Mouse (Mus musculus) liver, embryonic 12.5 days (tissue): ENCODE results near the gene Prkch. TPM values are rescaled to one million over a fixed set of nuclear protein-coding genes. Genes with fewer than 3 reads are reported as not detected.
"Not testable (repeated sequence)": the region's sequence is repeated elsewhere in the genome, so short reads cannot be mapped to it uniquely, and the experiment has no call there.

Source experiments
- ATAC-seq: fragments of 200-750 bp; cut with Nextera tagmentation; 2 replicates; pipeline ENCODE4 v1.8.0; 2017; ENCODE audit warnings: moderate number of reproducible peaks, mild to moderate bottlenecking, moderate library complexity
- H3K27ac ChIP-seq: fragments of 300-500 bp; sonication (generic); 2 replicates; pipeline ENCODE4 v1.5.1; 2016; ENCODE audit warnings: mild to moderate bottlenecking
- H3K27me3 ChIP-seq: fragments of 300-500 bp; sonication (generic); replicated peaks from 2 replicates; pipeline ENCODE4 v1.6.1; 2016; ENCODE audit warnings: mild to moderate bottlenecking, moderate library complexity
- H3K36me3 ChIP-seq: fragments of 300-500 bp; sonication (generic); 2 replicates; pipeline ENCODE4 v1.6.1; 2016; ENCODE audit warnings: mild to moderate bottlenecking, moderate library complexity
- H3K4me1 ChIP-seq: fragments of 300-500 bp; sonication (generic); 2 replicates; pipeline ENCODE4 v1.6.1; 2016
- H3K4me2 ChIP-seq: fragments of 300-500 bp; sonication (generic); 2 replicates; pipeline ENCODE4 v1.6.1; 2016; ENCODE audit warnings: mild to moderate bottlenecking, moderate library complexity
- H3K4me3 ChIP-seq: fragments of 300-500 bp; sonication (generic); 2 replicates; pipeline ENCODE4 v1.5.1; 2016; ENCODE audit warnings: mild to moderate bottlenecking, moderate library complexity
- H3K9ac ChIP-seq: fragments of 300-500 bp; sonication (generic); 2 replicates; pipeline ENCODE4 v1.6.1; 2016; ENCODE audit warnings: mild to moderate bottlenecking, moderate library complexity
- H3K9me3 ChIP-seq: fragments of 300-500 bp; sonication (generic); replicated peaks from 2 replicates; pipeline ENCODE4 v1.6.1; 2016; ENCODE audit warnings: mild to moderate bottlenecking, moderate library complexity
- WGBS: fragments of 180-500 bp; shearing (Covaris S2); methylation state at CpG from one replicate; pipeline ENCODE4 v1.1.7; 2016; ENCODE audit not compliant: insufficient replicate concordance; 5-methylcytosine and 5-hydroxymethylcytosine counted together
- polyA plus RNA-seq: library from polyadenylated mRNA; unstranded; fragments of >200 nt; fragmentation: Nextera tagmentation; extraction: Ambion mirVana; gene quantifications from 2 replicates; pipeline ENCODE4 v1.2.1, GENCODE M21; 2016

Prkch gene
- polyA plus RNA-seq = 4.8 and 5.0 TPM in 2 replicates

DNA sequence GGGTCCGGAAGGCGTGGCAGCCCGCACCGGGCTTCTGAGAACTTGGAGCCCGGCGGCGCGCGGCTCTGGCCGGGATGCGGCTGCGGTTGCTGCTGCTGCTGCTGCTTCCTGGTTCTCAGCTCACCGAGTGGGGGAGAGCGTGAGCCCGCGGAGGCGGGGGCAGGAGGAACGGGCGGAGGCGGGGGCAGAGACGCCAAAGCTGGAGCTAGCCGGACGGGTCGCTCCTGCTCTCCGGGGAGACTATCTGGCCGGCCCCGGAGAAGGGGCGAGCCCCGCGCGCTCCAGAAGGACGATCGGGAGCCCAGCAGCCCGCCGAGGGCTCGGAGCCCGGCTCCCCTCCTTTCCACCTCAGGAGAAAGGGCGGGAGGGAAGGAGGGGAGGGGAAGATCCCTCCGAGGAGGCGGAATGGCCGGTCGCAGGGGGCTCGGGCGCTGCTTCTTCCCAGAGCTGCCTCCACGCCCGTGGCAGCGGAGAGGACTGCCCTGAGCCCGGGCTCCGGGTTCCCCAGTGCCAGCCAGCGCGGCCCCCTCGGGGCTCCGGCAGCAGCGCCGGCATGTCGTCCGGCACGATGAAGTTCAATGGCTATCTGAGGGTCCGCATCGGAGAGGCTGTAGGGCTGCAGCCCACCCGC lies at the start of gene Prkch:
TSS of gene Prkch (plus strand) at position 187 of the 631 bp plus-strand sequence.
- peak within 1 kb of the TSS; percentile 76 for H3K4me2 ChIP-seq
- no peaks in the 10 kb centered on the region for H3K36me3 ChIP-seq
- peak within 1 kb of the TSS; percentile 61 for H3K4me3 ChIP-seq
- ATAC-seq = peak; percentile 62
- H3K27me3 ChIP-seq = peaks cover 48% of the 10 kb centered on the region
- WGBS = under 1% methylated on average over 57 of the region's 61 CpGs
- H3K27ac ChIP-seq = peak within 1 kb of the TSS; percentile 60; the same call in 1 of the 2 replicates
- H3K9ac ChIP-seq = peak within 1 kb of the TSS; percentile 65
- no peaks in the 10 kb centered on the region for H3K9me3 ChIP-seq
- H3K4me1 ChIP-seq = peaks cover 16% of the 10 kb centered on the region

DNA sequence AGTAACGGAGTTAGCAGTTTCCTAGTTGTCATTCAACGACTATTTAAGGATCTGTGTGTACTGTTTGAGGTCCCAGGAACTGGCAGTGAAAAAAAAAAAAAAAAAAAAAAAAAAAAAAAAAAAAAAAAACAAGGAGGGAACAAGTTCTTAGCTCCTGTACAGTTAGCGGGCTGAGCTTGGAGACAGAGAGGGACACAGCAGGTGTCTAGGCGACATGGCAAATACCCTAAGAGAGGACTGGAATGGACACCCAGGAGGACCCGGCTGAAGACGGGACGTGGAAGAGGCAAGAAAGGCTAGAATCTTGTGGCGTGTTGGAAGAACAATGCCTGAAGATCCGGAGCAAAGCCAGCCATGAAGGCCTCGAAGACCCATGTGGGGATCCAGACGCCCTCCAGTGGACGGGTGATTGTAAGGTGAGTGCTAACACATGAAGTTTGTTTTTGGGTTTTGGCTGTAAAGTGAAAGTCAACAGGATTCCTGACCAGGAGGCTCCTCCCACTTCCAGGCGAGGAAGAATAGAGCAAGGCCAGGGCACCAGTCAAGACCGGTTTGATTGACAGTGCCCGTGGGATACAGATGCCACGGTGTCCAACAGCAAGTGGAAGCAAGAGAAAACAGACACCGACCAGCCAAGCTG lies 47.0 kb upstream of the Prkch start:
- Histone ChIP-seq H3K27ac (no peak overlapping the region), H3K27me3 (peaks cover 15% of the 10 kb centered on the region), H3K36me3 (no peaks in the 10 kb centered on the region), H3K9me3 (no peaks in the 10 kb centered on the region), H3K4me2 (peak overlapping the region; percentile 60), H3K4me1 (no peaks in the 10 kb centered on the region; the same call in 1 of the 2 replicates), H3K9ac (no peak overlapping the region), H3K4me3 (peak overlapping the region; percentile 38)
- peak; percentile 61; the same call in 1 of the 2 replicates for ATAC-seq
- 25% methylated on average over 17 of the region's 17 CpGs for WGBS

- H3K9me3 ChIP-seq = not testable (repeated sequence)
- peak overlapping the region; percentile 38 for H3K4me3 ChIP-seq
- ATAC-seq = 0 out of 2 replicates have a peak, but pooled peaks have one; percentile 35
Measured at GRCm38 (mm10) chr12:73538139-73538508, 46.5 kb upstream of the Prkch start.

GRCm38 (mm10) chr12:73539151-73539550 lies 45.4 kb upstream of the Prkch start:
- 33% methylated on average over 2 of the region's 2 CpGs for WGBS
- Histone ChIP-seq H3K4me1 (no peaks in the 10 kb centered on the region; the same call in 1 of the 2 replicates), H3K27me3 (peaks cover 24% of the 10 kb centered on the region), H3K4me3 (no peak overlapping the region), H3K36me3 (no peaks in the 10 kb centered on the region), H3K27ac (no peak overlapping the region), H3K9ac (no peak overlapping the region), H3K4me2 (no peak overlapping the region), H3K9me3 (no peaks in the 10 kb centered on the region)
- no peak for ATAC-seq

More at GRCm38 (mm10) chr12:73538139-73538508, 46.5 kb upstream of the Prkch start:
- Histone ChIP-seq H3K27me3 (peaks cover 19% of the 10 kb centered on the region), H3K4me2 (peak overlapping the region; percentile 60)
- WGBS = 28% methylated on average over 3 of the region's 3 CpGs
- not testable (repeated sequence) for H3K9ac ChIP-seq, H3K36me3 ChIP-seq, H3K27ac ChIP-seq, H3K4me1 ChIP-seq

DNA sequence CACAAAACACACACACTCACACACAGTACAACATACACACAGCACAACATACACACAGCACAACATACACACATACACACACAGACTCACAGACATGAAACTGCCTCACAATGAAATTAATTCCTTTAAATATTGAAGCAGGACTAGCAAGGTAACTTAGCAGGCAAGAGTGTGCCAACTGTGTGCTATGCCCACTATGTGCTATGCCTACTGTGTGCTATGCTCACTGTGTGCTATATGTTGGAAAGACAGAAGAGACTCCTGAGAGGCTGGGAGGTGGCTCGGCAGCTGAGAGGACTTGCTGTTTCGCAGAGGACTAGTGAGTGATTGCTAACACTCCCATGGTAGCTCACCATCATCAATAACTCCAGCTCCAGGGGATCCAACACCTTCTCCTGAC lies 44.2 kb upstream of the Prkch start:
- Histone ChIP-seq H3K4me1 (peaks cover 1% of the 10 kb centered on the region), H3K27ac (no peak overlapping the region), H3K27me3 (peaks cover 36% of the 10 kb centered on the region), H3K9ac (no peak overlapping the region), H3K36me3 (no peaks in the 10 kb centered on the region), H3K4me3 (no peak overlapping the region), H3K9me3 (no peaks in the 10 kb centered on the region), H3K4me2 (no peak overlapping the region)
- no peak for ATAC-seq
- 91% methylated on average over 2 of the region's 2 CpGs for WGBS

GRCm38 (mm10) chr12:73543191-73543590 lies 41.4 kb upstream of the Prkch start:
- Histone ChIP-seq H3K27me3 (peaks cover 64% of the 10 kb centered on the region), H3K4me1 (peaks cover 13% of the 10 kb centered on the region), H3K4me2 (no peak overlapping the region), H3K27ac (no peak overlapping the region), H3K9me3 (no peaks in the 10 kb centered on the region), H3K36me3 (no peaks in the 10 kb centered on the region), H3K9ac (no peak overlapping the region), H3K4me3 (no peak overlapping the region)
- ATAC-seq = no peak
- WGBS = 73% methylated on average over 5 of the region's 5 CpGs

- Histone ChIP-seq H3K27me3 (peaks cover 79% of the 10 kb centered on the region), H3K36me3 (no peaks in the 10 kb centered on the region), H3K4me3 (peak overlapping the region; percentile 46), H3K9ac (no peak overlapping the region), H3K9me3 (no peaks in the 10 kb centered on the region), H3K4me2 (peak overlapping the region; percentile 68), H3K27ac (no peak overlapping the region), H3K4me1 (peaks cover 13% of the 10 kb centered on the region)
- ATAC-seq = no peak
- WGBS = 13% methylated on average over 48 of the region's 48 CpGs
Measured at GRCm38 (mm10) chr12:73544736-73545671, 39.6 kb upstream of the Prkch start.

DNA sequence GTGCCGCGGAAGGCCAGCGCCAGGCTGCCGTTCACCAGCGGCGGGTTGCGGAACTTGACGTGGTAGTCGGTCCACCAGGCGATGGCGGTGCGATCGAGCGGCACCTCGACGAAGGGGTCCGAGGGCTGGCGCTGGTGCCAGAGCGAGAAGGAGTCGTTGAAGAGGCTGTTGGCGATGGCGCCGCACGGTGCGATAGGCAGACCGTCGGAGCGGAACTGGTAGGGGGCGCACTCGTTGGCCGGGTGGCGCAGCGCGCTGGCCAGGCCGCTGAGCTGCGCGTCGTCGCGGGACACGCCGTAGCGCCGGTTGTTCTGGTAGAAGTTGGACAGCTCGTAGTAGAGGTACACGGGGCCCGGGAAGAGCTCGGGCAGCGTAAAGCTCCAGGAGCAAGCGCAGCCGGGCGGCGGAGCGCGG lies 38.9 kb upstream of the Prkch start:
- H3K36me3 ChIP-seq = no peaks in the 10 kb centered on the region
- WGBS = 4% methylated on average over 55 of the region's 55 CpGs
- peaks cover 85% of the 10 kb centered on the region for H3K27me3 ChIP-seq
- no peak overlapping the region for H3K27ac ChIP-seq
- peak overlapping the region; percentile 46 for H3K4me3 ChIP-seq
- H3K4me1 ChIP-seq = peaks cover 13% of the 10 kb centered on the region
- no peak for ATAC-seq
- peak overlapping the region; percentile 68 for H3K4me2 ChIP-seq
- H3K9ac ChIP-seq = peak overlapping the region; percentile 24
- H3K9me3 ChIP-seq = no peaks in the 10 kb centered on the region

DNA sequence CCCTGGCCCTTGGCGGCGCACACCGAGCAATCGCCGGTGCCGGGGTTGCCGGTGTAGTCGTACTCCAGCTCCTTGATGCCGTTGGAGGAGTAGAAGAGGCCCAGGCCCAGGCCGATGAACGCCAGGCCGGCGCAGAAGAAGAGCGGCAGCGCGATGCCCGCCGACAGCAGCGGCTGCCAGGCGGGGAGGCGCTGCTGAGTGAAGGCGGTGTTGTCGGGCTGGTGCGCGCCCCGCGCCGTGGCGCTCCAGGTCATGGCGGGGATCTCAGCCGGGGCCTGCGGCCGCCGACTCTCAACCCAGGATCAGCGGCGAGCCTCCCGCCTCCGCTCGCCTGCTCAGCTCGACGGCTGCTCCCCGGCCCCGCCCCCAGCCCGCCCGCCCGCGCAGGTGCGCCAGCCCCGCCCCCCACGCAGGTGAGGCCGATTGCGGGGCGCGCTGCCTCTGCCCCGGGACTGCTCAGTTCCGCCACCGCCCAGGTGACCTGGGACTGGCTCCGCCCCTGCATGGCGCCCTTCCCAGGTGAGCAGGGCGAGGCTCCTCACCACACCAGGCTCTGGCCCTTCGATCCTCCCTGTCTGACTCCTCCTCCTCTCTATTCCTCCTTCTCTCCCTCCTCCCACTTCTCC lies 38.4 kb upstream of the Prkch start, which contains the start of gene Tmem30b:
TSS of gene Tmem30b (minus strand) at position 307 of the 626 bp plus-strand sequence.
- no peak within 1 kb of the TSS for H3K27ac ChIP-seq
- peak within 1 kb of the TSS; percentile 46 for H3K4me3 ChIP-seq
- peak within 1 kb of the TSS; percentile 68 for H3K4me2 ChIP-seq
- peaks cover 87% of the 10 kb centered on the region for H3K27me3 ChIP-seq
- H3K4me1 ChIP-seq = peaks cover 13% of the 10 kb centered on the region
- H3K9ac ChIP-seq = peak within 1 kb of the TSS; percentile 24
- H3K9me3 ChIP-seq = no peaks in the 10 kb centered on the region
- WGBS = 4% methylated on average over 42 of the region's 61 CpGs
- no peaks in the 10 kb centered on the region for H3K36me3 ChIP-seq
- ATAC-seq = peak; percentile 54; the same call in 1 of the 2 replicates

- H3K9ac ChIP-seq = no peak overlapping the region
- no peak overlapping the region for H3K27ac ChIP-seq
- peaks cover 79% of the 10 kb centered on the region for H3K27me3 ChIP-seq
- WGBS = 25% methylated on average over 10 of the region's 10 CpGs
- no peaks in the 10 kb centered on the region for H3K36me3 ChIP-seq
- no peaks in the 10 kb centered on the region for H3K9me3 ChIP-seq
- H3K4me2 ChIP-seq = no peak overlapping the region
- no peak overlapping the region for H3K4me3 ChIP-seq
- ATAC-seq = no peak
- peaks cover 13% of the 10 kb centered on the region for H3K4me1 ChIP-seq
Measured at GRCm38 (mm10) chr12:73547646-73548045, 37.0 kb upstream of the Prkch start.

- H3K36me3 ChIP-seq = no peaks in the 10 kb centered on the region
- 34% methylated on average over 8 of the region's 8 CpGs for WGBS
- no peak overlapping the region for H3K4me2 ChIP-seq
- no peak overlapping the region for H3K4me3 ChIP-seq
- no peak overlapping the region for H3K27ac ChIP-seq
- H3K27me3 ChIP-seq = peaks cover 75% of the 10 kb centered on the region
- peaks cover 13% of the 10 kb centered on the region for H3K4me1 ChIP-seq
- no peak overlapping the region for H3K9ac ChIP-seq
- H3K9me3 ChIP-seq = no peaks in the 10 kb centered on the region
- ATAC-seq = no peak
Measured at GRCm38 (mm10) chr12:73548259-73548658, 36.3 kb upstream of the Prkch start.
